Mouse (Mus musculus) 3134 (cell line): ENCODE measurements around the gene Gcnt2.

ENCODE experiments used
- DNase-seq: peaks from one replicate; pipeline ENCODE4 v3.0.0-alpha.2; 2011; ENCODE audit warnings: low spot score; ENCODE audit not compliant: insufficient read length; ENCODE audit errors: extremely low read depth

The Gcnt2 gene

GRCm38 (mm10) chr13:40859652-40860399 is at the start of gene Gcnt2:
Gene Gcnt2 (plus strand): TSS chr13:40859754.
- DNase-seq = no peak

GRCm38 (mm10) chr13:40820617-40821016 is 38.9 kb upstream of the Gcnt2 start:
- no peak for DNase-seq

DNA sequence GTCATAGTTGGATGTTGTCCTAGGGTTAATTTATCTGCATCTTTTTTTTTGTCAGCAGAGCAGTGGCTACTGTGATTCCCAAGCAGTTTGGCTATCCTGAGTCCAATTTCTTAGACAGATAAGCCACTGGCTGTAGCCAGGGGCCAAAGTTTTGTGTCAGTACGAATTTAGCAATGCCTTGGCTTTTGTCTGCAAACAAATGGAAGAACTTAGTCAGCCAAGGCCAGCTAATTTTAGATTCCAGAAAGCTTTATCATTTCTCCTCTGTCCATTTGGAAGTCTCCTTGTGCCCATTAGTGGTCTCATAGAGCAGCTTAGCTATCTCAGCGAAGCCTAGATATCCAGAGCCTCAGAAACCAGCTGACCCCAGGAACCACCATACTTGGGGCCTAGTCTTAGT is 37.6 kb upstream of the Gcnt2 start:
- no peak for DNase-seq

DNA sequence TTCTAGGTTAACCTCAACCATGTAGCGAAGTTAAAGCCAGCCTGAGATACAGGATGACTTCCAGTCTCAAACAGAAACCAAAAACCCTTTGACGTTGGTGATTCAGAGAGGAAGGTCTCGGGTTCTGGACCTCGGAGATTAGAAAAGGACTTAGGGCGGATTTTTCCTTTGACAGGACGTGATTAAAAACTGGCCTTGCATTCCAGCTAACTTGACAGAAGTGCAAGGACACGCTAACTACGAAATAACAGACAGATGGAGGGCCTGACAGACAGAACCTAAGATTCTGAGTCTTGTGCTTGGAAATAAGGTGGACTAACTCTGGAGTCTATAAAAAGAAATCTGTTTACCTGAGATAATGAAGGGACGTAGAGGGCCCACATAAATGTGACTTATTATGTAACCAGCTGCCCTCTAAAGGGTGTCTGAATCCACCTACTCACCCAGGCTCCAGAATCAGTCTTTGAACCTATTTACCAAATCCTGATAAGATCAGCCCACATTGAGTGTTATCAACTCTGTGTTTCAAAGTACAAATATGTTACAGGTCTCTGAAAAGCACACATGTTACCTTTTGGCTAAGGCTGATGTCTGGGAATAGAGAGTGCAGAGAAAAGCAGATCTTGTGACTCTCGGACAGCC is 18.3 kb upstream of the Gcnt2 start:
- no peak for DNase-seq

- no peak for DNase-seq
These were observed 17.4 kb upstream of the Gcnt2 start for GRCm38 (mm10) chr13:40842141-40842540.

- DNase-seq = no peak
These were observed 16.0 kb upstream of the Gcnt2 start for GRCm38 (mm10) chr13:40843418-40844067.

DNA sequence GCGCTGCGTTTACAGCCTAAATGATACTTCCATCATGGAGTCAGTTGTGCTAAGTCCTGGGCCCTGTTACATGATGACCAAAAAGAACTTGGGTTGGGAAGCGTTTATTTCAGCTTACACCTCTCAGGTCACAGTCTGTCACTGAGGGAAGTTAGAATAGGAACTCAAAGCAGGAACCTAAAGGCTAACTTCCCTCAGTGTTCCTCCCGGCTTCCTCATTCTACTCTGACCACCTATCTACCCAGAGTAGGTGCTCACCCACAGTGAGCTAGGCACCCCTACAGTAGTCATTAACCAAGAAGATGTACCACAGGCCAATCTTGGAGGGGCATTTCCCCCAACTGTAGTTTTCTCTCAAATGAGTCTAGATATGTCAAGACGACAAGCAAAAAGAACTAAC is 15.4 kb upstream of the Gcnt2 start:
- DNase-seq = no peak

- DNase-seq = no peak
These were observed 13.6 kb upstream of the Gcnt2 start for GRCm38 (mm10) chr13:40845951-40846350.

- no peak for DNase-seq
These were observed 13.2 kb upstream of the Gcnt2 start for GRCm38 (mm10) chr13:40846375-40846774.

- DNase-seq = no peak
These were observed 11.7 kb upstream of the Gcnt2 start for GRCm38 (mm10) chr13:40847898-40848297.

GRCm38 (mm10) chr13:40850686-40851085 is 8.9 kb upstream of the Gcnt2 start:
- no peak for DNase-seq

DNA sequence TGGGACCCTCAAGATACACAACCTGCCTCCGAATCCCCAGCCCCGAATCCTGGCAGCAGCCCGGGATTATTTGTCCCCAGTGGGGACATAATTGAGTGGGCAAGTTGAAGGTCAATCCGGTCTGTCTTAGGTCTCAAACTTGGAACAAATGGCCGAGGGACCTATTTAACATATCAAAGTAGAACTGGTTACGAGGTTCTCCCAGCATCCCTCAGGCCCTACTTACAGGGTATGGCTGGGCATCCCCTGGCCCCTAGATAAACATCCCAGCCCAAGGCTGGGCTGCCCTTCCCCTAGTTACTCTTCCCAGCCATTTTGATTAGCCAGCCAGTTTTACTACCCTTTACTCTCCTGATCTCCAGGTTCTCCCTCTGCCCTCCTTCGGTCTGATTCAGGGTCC is 8.3 kb upstream of the Gcnt2 start:
- no peak for DNase-seq

DNA sequence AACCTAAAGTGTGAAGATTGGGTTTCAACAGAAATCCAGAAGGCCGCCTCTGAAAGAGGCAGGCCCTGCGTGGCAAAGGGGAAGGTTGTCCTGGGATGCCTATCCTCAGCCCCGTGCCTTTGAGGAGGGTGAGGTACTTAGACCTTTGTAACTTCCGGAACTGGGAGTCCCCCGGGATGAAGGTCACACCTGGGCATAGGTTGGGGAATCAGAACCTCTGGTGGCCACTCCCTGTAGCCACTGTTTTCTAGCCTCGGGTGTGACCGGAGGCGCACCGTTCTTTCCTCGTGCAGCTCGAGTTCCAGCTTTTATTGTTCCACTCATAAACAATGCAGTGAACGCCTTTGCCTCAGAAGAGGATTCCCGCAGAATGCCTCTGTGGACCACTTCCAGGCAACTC is 7.6 kb upstream of the Gcnt2 start:
- no peak for DNase-seq

GRCm38 (mm10) chr13:40852791-40853190 is 6.8 kb upstream of the Gcnt2 start:
- DNase-seq = no peak

DNA sequence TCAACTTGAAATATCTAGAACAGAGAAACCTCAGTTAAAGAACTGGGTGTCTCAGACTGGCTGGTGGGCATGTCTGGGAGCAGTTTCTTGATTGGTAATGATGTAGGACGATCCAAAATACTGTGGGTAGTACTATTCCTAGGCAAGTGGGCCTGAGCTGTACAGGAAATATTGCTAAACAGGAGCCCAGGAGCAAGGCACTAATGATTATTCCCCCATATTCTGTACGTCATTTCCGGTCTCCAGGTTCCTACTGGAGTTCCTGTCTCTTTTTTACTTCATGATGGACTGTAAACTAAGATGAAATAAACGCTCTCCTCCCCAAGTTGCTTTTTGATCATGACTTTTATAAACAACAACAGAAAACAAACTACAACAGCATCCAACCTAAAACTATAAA is 5.7 kb upstream of the Gcnt2 start:
- DNase-seq = no peak

GRCm38 (mm10) chr13:40854451-40855058 is 5.0 kb upstream of the Gcnt2 start:
- no peak for DNase-seq

GRCm38 (mm10) chr13:40855266-40855665 is 4.3 kb upstream of the Gcnt2 start:
- no peak for DNase-seq

DNA sequence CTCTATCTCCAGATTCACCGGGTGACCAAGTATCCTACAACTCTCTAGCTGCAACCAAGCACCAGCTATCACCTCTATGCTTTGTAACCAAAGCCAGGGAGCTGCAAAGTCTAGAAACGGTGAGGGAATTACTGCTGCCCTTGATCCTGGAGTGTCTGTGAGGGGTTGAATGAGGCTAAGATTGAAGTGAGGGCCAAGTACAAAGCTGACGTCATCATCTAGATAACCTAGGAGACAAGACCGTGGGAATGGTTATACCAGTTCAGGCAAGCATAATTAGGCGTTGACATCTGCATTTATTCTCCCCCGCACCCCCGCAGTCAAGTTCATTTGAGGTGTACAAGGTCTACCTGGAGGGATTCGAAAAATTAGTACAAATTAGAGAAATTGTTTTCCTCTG is 2.8 kb upstream of the Gcnt2 start:
- DNase-seq = no peak

DNA sequence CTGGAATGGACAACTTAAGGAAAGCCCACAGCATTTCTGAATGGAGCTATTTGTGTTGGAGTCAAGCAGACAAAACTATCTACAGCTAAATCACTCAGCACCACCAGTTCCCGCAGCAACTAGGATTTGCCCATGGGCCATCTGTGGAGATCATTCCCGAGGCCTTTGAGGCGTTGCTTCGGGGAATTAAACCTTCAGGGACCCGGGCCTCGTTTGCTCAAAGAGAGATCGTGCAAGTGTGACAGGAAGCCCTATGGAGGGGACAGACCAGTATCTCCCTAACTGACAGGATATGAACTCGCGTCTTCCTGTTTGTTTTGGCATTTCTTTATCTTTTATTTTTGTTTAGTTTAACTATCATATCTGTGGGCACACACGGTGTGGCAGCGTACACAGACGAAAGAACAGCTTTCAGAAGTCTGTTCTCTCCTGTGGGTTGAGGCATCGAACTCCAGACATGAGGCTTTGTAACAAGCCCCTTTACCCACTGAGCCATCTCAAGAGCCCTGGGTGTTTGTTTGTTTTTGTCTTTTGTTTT is 2.2 kb upstream of the Gcnt2 start:
- no peak for DNase-seq

DNA sequence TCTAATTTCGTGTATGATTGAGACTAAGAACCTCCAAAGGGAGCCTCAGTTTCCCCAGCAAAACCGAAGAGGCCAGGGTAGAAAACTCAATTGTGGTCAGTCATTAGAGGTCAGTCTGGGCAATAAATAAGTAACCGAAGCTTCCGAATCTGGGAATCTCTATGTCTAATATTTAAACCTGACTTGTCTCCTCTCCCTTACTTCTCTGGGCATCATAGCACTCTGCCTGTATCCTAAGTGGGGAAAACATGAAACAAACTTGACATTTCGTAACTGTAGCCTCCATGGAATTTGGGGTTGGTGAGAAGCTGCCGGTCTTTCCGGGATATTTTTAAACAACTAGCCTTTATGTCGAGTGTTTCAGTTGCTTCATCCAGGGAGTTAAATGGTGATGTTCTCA is 329 bp upstream of the Gcnt2 start:
- no peak for DNase-seq

- no peak for DNase-seq
These were observed 3.5 kb downstream of the Gcnt2 start for GRCm38 (mm10) chr13:40863006-40863405.
